Mouse (Mus musculus) forebrain, embryonic 13.5 days (tissue): ENCODE measurements around the gene Col11a2. TPM values are rescaled to one million over a fixed set of nuclear protein-coding genes. Genes with fewer than 3 reads are reported as not detected.

ENCODE experiments used
- ATAC-seq: fragments of 200-750 bp; cut with Nextera tagmentation; 2 replicates; pipeline ENCODE4 v1.8.0; 2017
- H3K27ac ChIP-seq: fragments of 300-500 bp; sonication (generic); 2 replicates; pipeline ENCODE4 v1.5.1; 2015; ENCODE audit warnings: inconsistent platforms, mild to moderate bottlenecking, moderate library complexity
- H3K27me3 ChIP-seq: fragments of 300-500 bp; sonication (generic); 2 replicates; pipeline ENCODE4 v1.6.1; 2015; ENCODE audit warnings: mild to moderate bottlenecking, inconsistent platforms
- H3K36me3 ChIP-seq: fragments of 300-500 bp; sonication (generic); 2 replicates; pipeline ENCODE4 v1.6.1; 2015; ENCODE audit warnings: mild to moderate bottlenecking, inconsistent platforms; ENCODE audit not compliant: poor library complexity, severe bottlenecking
- H3K4me1 ChIP-seq: fragments of 300-500 bp; sonication (generic); 2 replicates; pipeline ENCODE4 v1.6.1; 2015; ENCODE audit warnings: inconsistent platforms
- H3K4me2 ChIP-seq: fragments of 300-500 bp; sonication (generic); 2 replicates; pipeline ENCODE4 v1.6.1; 2015; ENCODE audit warnings: inconsistent platforms, mild to moderate bottlenecking, moderate library complexity
- H3K4me3 ChIP-seq: fragments of 300-500 bp; sonication (generic); 2 replicates; pipeline ENCODE4 v1.5.1; 2015; ENCODE audit warnings: mild to moderate bottlenecking, inconsistent platforms
- H3K9ac ChIP-seq: fragments of 300-500 bp; sonication (generic); 2 replicates; pipeline ENCODE4 v1.6.1; 2015; ENCODE audit warnings: mild to moderate bottlenecking, inconsistent platforms
- H3K9me3 ChIP-seq: fragments of 300-500 bp; sonication (generic); replicated peaks from 2 replicates; pipeline ENCODE4 v1.6.1; 2016; ENCODE audit warnings: inconsistent platforms
- WGBS: fragments of 180-500 bp; shearing (Covaris S2); methylation state at CpG from one replicate; pipeline ENCODE4 v1.1.7; 2015; 5-methylcytosine and 5-hydroxymethylcytosine counted together
- polyA plus RNA-seq: library from polyadenylated mRNA; unstranded; fragments of >200 nt; fragmentation: Nextera tagmentation; extraction: Ambion mirVana; gene quantifications from 2 replicates; pipeline ENCODE4 v1.2.1, GENCODE M21; 2015

Col11a2 gene
- polyA plus RNA-seq, 1 experiment from 2014 or later, result 0.80 TPM

- H3K27me3 ChIP-seq, result no peaks in the 10 kb centered on the region
- no peak overlapping the region for H3K4me3 ChIP-seq
- WGBS, result 80% methylated on average over 5 of the region's 5 CpGs
- no peaks in the 10 kb centered on the region for H3K4me1 ChIP-seq
- ATAC-seq, result no peak
- peaks cover 4% of the 10 kb centered on the region; the same call in 1 of the 2 replicates for H3K36me3 ChIP-seq
- no peak overlapping the region for H3K4me2 ChIP-seq
- no peak overlapping the region for H3K27ac ChIP-seq
- H3K9ac ChIP-seq, result no peak overlapping the region
- H3K9me3 ChIP-seq, result peaks cover 3% of the 10 kb centered on the region
These were observed 29.1 kb upstream of the Col11a2 start for GRCm38 (mm10) chr17:34010156-34010555.

GRCm38 (mm10) chr17:34013436-34013835 lies 25.8 kb upstream of the Col11a2 start:
- Histone ChIP-seq H3K4me3 (no peak overlapping the region), H3K9me3 (peaks cover 3% of the 10 kb centered on the region), H3K4me1 (no peaks in the 10 kb centered on the region), H3K4me2 (no peak overlapping the region), H3K9ac (no peak overlapping the region), H3K36me3 (peaks cover 8% of the 10 kb centered on the region), H3K27ac (no peak overlapping the region), H3K27me3 (no peaks in the 10 kb centered on the region)
- WGBS, result 94% methylated on average over 8 of the region's 8 CpGs
- ATAC-seq, result no peak

GRCm38 (mm10) chr17:34021539-34022413 lies 17.5 kb upstream of the Col11a2 start:
- no peaks in the 10 kb centered on the region for H3K27me3 ChIP-seq
- H3K36me3 ChIP-seq, result peaks cover 45% of the 10 kb centered on the region
- H3K4me1 ChIP-seq, result peaks cover 35% of the 10 kb centered on the region
- no peak overlapping the region for H3K4me2 ChIP-seq
- no peak overlapping the region for H3K9ac ChIP-seq
- WGBS, result 95% methylated on average over 22 of the region's 23 CpGs
- 0 out of 2 replicates have a peak, but pooled peaks cover 4% of the 10 kb centered on the region for H3K9me3 ChIP-seq
- no peak overlapping the region for H3K4me3 ChIP-seq
- no peak for ATAC-seq
- no peak overlapping the region for H3K27ac ChIP-seq

- no peak overlapping the region for H3K9ac ChIP-seq
- no peaks in the 10 kb centered on the region for H3K27me3 ChIP-seq
- H3K36me3 ChIP-seq, result peaks cover 45% of the 10 kb centered on the region
- WGBS, result 94% methylated on average over 14 of the region's 14 CpGs
- 0 out of 2 replicates have a peak, but pooled peaks cover 4% of the 10 kb centered on the region for H3K9me3 ChIP-seq
- no peak for ATAC-seq
- no peak overlapping the region for H3K27ac ChIP-seq
- H3K4me3 ChIP-seq, result no peak overlapping the region
- H3K4me2 ChIP-seq, result no peak overlapping the region
- H3K4me1 ChIP-seq, result peaks cover 42% of the 10 kb centered on the region
These were observed 16.8 kb upstream of the Col11a2 start for GRCm38 (mm10) chr17:34022414-34022783.

- 0 out of 2 replicates have a peak overlapping the region, but pooled peaks have one; percentile 96 for H3K9ac ChIP-seq
- ATAC-seq, result no peak
- no peak overlapping the region; the same call in 1 of the 2 replicates for H3K4me3 ChIP-seq
- H3K9me3 ChIP-seq, result 0 out of 2 replicates have a peak, but pooled peaks cover 4% of the 10 kb centered on the region
- no peak overlapping the region for H3K4me2 ChIP-seq
- 97% methylated on average over 20 of the region's 20 CpGs for WGBS
- H3K27me3 ChIP-seq, result no peaks in the 10 kb centered on the region
- H3K36me3 ChIP-seq, result peaks cover 45% of the 10 kb centered on the region
- no peak overlapping the region for H3K27ac ChIP-seq
- H3K4me1 ChIP-seq, result peaks cover 47% of the 10 kb centered on the region
These were observed 16.2 kb upstream of the Col11a2 start for GRCm38 (mm10) chr17:34022987-34023386.

- no peak for ATAC-seq
- 62% methylated on average over 9 of the region's 9 CpGs for WGBS
- H3K4me3 ChIP-seq, result peak overlapping the region; percentile 89
- no peaks in the 10 kb centered on the region for H3K27me3 ChIP-seq
- 0 out of 2 replicates have a peak, but pooled peaks cover 4% of the 10 kb centered on the region for H3K9me3 ChIP-seq
- peaks cover 54% of the 10 kb centered on the region for H3K4me1 ChIP-seq
- peaks cover 50% of the 10 kb centered on the region for H3K36me3 ChIP-seq
- H3K4me2 ChIP-seq, result peak overlapping the region; percentile 92
- H3K9ac ChIP-seq, result peak overlapping the region; percentile 96
- H3K27ac ChIP-seq, result peak overlapping the region; percentile 96; the same call in 1 of the 2 replicates
These were observed 15.6 kb upstream of the Col11a2 start for GRCm38 (mm10) chr17:34023678-34024077.

- Histone ChIP-seq H3K27ac (peak within 1 kb of the TSS; percentile 96), H3K27me3 (no peaks in the 10 kb centered on the region), H3K36me3 (peaks cover 52% of the 10 kb centered on the region), H3K4me2 (peak within 1 kb of the TSS; percentile 92), H3K9ac (peak within 1 kb of the TSS; percentile 96), H3K4me1 (peaks cover 61% of the 10 kb centered on the region), H3K4me3 (peak within 1 kb of the TSS; percentile 89), H3K9me3 (0 out of 2 replicates have a peak, but pooled peaks cover 4% of the 10 kb centered on the region)
- under 1% methylated on average over 31 of the region's 58 CpGs for WGBS
- ATAC-seq, result peak; percentile 77
These were observed 14.9 kb upstream of the Col11a2 start, which contains the start of gene Ring1 for GRCm38 (mm10) chr17:34024317-34024821. Gene Ring1 (minus strand): TSS chr17:34024680.

GRCm38 (mm10) chr17:34024861-34025755 lies 14.1 kb upstream of the Col11a2 start:
- Histone ChIP-seq H3K4me1 (peaks cover 68% of the 10 kb centered on the region), H3K4me3 (peak overlapping the region; percentile 89), H3K9ac (peak overlapping the region; percentile 96), H3K4me2 (peak overlapping the region; percentile 92), H3K27ac (peak overlapping the region; percentile 96), H3K27me3 (no peaks in the 10 kb centered on the region), H3K36me3 (peaks cover 52% of the 10 kb centered on the region), H3K9me3 (no peaks in the 10 kb centered on the region)
- WGBS, result under 1% methylated on average over 52 of the region's 57 CpGs
- peak; percentile 3; the same call in 1 of the 2 replicates for ATAC-seq

- 7% methylated on average over 7 of the region's 7 CpGs for WGBS
- peak overlapping the region; percentile 96 for H3K9ac ChIP-seq
These were observed 13.5 kb upstream of the Col11a2 start for GRCm38 (mm10) chr17:34025756-34026151.

GRCm38 (mm10) chr17:34026221-34026620 lies 13.0 kb upstream of the Col11a2 start:
- no peak for ATAC-seq
- Histone ChIP-seq H3K9ac (peak overlapping the region; percentile 96), H3K4me1 (peaks cover 77% of the 10 kb centered on the region), H3K9me3 (no peaks in the 10 kb centered on the region), H3K36me3 (peaks cover 41% of the 10 kb centered on the region), H3K27ac (peak overlapping the region; percentile 96), H3K27me3 (no peaks in the 10 kb centered on the region), H3K4me3 (peak overlapping the region; percentile 89), H3K4me2 (peak overlapping the region; percentile 92)
- WGBS, result 4% methylated on average over 2 of the region's 2 CpGs

More at GRCm38 (mm10) chr17:34025756-34026151, 13.5 kb upstream of the Col11a2 start:
- no peaks in the 10 kb centered on the region for H3K27me3 ChIP-seq
- peak overlapping the region; percentile 89 for H3K4me3 ChIP-seq
- H3K4me1 ChIP-seq, result peaks cover 74% of the 10 kb centered on the region
- H3K27ac ChIP-seq, result peak overlapping the region; percentile 96
- no peaks in the 10 kb centered on the region for H3K9me3 ChIP-seq
- H3K36me3 ChIP-seq, result peaks cover 46% of the 10 kb centered on the region
- H3K4me2 ChIP-seq, result peak overlapping the region; percentile 92
- ATAC-seq, result peak; percentile 34

- H3K9ac ChIP-seq, result peak overlapping the region; percentile 96
- peak overlapping the region; percentile 89 for H3K4me3 ChIP-seq
- H3K9me3 ChIP-seq, result no peaks in the 10 kb centered on the region
- H3K4me1 ChIP-seq, result peaks cover 77% of the 10 kb centered on the region
- peak overlapping the region; percentile 96 for H3K27ac ChIP-seq
- ATAC-seq, result no peak
- H3K27me3 ChIP-seq, result no peaks in the 10 kb centered on the region
- peaks cover 33% of the 10 kb centered on the region for H3K36me3 ChIP-seq
- under 1% methylated on average over 36 of the region's 36 CpGs for WGBS
- peak overlapping the region; percentile 92 for H3K4me2 ChIP-seq
These were observed 12.2 kb upstream of the Col11a2 start for GRCm38 (mm10) chr17:34026917-34027655.
